Mouse (Mus musculus): ENCODE measurements around the gene Plcb2. TPM values are rescaled to one million over a fixed set of nuclear protein-coding genes. Genes with fewer than 3 reads are reported as not detected.
A peak's percentile ranks its signal among the peaks of the same experiment; 100 is the strongest.

Gene Plcb2
- polyA plus RNA-seq, 1 experiment from 2014 or later: 0.55 TPM

- Histone ChIP-seq H3K27me3 (peaks cover 25% of the 10 kb centered on the region), H3K4me3 (peak overlapping the region; percentile 81), H3K9me3 (no peaks in the 10 kb centered on the region), H3K4me1 (peaks cover 54% of the 10 kb centered on the region), H3K27ac (no peak overlapping the region), H3K36me3 (no peaks in the 10 kb centered on the region), H3K4me2 (peak overlapping the region; percentile 98), H3K9ac (peak overlapping the region; percentile 88; the same call in 1 of the 2 replicates)
- no peak for ATAC-seq (ENCODE audit: insufficient number of reproducible peaks, insufficient read depth, low FRiP score, low TSS enrichment, low read depth)
- 24% methylated on average over 10 of the region's 10 CpGs for WGBS
These were observed 19.2 kb upstream of the Plcb2 start for GRCm38 (mm10) chr2:118747301-118747960.

DNA sequence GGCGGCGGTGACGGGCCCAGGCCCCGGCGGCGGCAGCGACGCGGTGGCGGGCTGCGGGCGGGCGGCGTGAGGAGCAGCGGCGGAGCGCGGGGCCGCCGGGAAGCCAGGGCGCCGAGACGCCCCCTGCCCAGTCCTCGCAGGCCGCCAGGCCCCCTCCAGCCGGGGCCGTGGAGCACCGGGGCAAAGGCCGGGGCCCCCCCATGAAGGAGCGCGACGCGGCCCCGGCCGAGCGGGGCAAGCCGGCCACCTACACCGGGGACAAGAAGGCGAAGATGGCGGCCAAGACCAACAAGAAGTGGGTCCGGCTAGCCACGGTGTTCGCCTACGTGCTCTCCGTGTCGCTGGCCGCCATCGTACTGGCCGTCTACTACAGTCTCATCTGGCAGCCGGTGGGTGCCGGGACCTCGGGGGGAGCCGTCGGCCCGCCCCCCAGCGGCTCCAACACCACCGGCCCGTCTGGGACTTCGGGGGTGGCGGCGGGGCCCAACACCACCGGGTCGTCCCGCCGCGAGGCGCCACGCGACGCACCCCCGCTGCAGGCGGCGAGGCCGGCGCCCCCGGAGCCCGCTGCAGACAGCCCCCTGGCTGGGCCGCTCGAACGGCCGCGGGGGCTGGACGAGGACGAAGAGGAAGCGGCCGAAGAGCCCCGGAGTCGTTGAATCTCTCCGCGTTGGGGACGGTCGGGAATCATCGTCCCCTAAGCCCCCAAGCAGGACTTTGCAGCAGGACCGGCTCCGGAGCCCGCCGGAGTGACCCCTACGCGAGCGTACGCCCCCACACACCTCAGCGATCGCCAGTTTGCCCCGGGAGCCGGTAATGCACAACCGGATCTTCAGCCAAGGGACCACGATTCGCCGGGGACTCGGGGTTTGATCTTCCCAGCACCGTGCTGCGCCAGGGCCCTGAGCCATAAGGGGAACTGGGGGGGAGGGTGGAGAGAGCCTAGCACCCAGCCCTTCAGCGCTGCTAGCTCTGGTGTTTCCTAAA is 18.0 kb upstream of the Plcb2 start:
- WGBS: under 1% methylated on average over 89 of the region's 113 CpGs

GRCm38 (mm10) chr2:118745232-118745884 is 17.1 kb upstream of the Plcb2 start, which contains the start of gene Inafm2:
Inafm2 (plus strand) TSS chr2:118745758.
- no peak within 1 kb of the TSS for H3K27ac ChIP-seq
- peak within 1 kb of the TSS; percentile 81 for H3K4me3 ChIP-seq
- peaks cover 46% of the 10 kb centered on the region for H3K4me1 ChIP-seq
- H3K27me3 ChIP-seq: peaks cover 37% of the 10 kb centered on the region
- H3K9me3 ChIP-seq: no peaks in the 10 kb centered on the region
- under 1% methylated on average over 49 of the region's 57 CpGs for WGBS
- H3K4me2 ChIP-seq: peak within 1 kb of the TSS; percentile 98
- H3K36me3 ChIP-seq: no peaks in the 10 kb centered on the region
- peak within 1 kb of the TSS; percentile 88 for H3K9ac ChIP-seq
- peak; percentile 89 for ATAC-seq (ENCODE audit: insufficient number of reproducible peaks, insufficient read depth, low FRiP score, low TSS enrichment, low read depth)

More for the DNA sequence above, 18.0 kb upstream of the Plcb2 start:
- 0 out of 2 replicates have a peak, but pooled peaks have one; percentile 17 for ATAC-seq (ENCODE audit: insufficient number of reproducible peaks, insufficient read depth, low FRiP score, low TSS enrichment, low read depth)
- Histone ChIP-seq H3K9ac (peak overlapping the region; percentile 88), H3K9me3 (no peaks in the 10 kb centered on the region), H3K4me2 (peak overlapping the region; percentile 98), H3K27me3 (peaks cover 35% of the 10 kb centered on the region), H3K27ac (no peak overlapping the region), H3K4me1 (peaks cover 52% of the 10 kb centered on the region), H3K4me3 (peak overlapping the region; percentile 81), H3K36me3 (no peaks in the 10 kb centered on the region)

DNA sequence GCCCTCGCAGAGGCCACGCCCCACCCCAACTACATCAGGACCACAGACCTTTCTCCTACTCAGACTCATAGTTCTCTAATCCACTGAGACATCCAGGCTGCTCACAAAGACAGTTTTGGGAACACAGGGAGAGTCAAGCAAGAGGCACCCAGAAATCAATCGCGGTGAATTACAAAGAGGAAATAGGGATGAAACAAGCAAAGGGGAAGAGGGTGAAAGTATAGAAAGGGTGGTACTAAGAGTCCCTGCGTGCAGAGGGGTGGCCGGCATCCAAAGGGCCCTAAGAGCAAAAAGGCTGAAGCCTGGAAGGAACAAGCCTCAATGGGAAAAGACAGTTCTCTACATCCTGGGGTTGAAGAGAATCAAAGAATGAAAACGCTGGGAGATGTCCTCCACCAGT is 16.4 kb upstream of the Plcb2 start:
- H3K4me1 ChIP-seq: peaks cover 39% of the 10 kb centered on the region
- H3K36me3 ChIP-seq: no peaks in the 10 kb centered on the region
- no peak overlapping the region for H3K9ac ChIP-seq
- H3K27ac ChIP-seq: no peak overlapping the region
- peak overlapping the region; percentile 81; the same call in 1 of the 2 replicates for H3K4me3 ChIP-seq
- H3K9me3 ChIP-seq: no peaks in the 10 kb centered on the region
- H3K4me2 ChIP-seq: peak overlapping the region; percentile 98
- no peak for ATAC-seq (ENCODE audit: insufficient number of reproducible peaks, insufficient read depth, low FRiP score, low TSS enrichment, low read depth)
- H3K27me3 ChIP-seq: peaks cover 37% of the 10 kb centered on the region
- WGBS: 9% methylated on average over 7 of the region's 7 CpGs

DNA sequence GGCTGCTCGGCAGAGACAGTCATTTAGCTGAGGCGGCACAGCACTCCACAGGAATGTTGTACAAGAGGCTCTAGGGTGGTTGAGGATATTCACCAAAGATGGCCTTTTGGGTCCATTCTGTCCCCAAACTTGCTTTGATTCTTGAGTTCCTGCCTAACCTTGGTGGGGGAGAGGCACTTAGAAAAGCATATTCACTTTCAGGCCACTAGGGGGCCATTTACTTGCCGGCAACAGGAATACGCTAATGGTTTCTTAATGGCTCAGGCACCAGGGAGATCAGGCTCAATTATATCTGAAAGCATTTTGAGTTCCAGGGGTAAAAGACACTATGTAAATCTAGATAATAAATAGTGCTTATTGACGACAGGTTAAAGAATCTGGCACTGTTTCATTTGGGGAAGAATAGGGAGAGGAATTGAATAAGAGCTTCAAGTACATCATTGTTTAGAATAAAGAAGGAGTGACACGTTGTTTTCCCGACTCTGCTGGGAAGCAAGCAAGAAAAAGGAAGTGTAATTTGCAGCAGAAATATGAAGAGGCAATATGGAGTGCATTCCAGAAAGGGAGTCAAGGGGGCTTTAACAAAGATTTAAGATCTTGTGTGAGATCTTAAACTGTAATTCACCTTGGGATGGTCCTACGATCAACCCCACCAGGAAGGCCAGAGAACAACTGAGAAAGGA is 15.2 kb upstream of the Plcb2 start:
- no peak overlapping the region for H3K4me3 ChIP-seq
- H3K27ac ChIP-seq: no peak overlapping the region
- H3K4me1 ChIP-seq: peaks cover 29% of the 10 kb centered on the region
- no peaks in the 10 kb centered on the region for H3K36me3 ChIP-seq
- no peaks in the 10 kb centered on the region for H3K9me3 ChIP-seq
- no peak overlapping the region for H3K4me2 ChIP-seq
- 29% methylated on average over 8 of the region's 8 CpGs for WGBS
- no peak overlapping the region for H3K9ac ChIP-seq
- peaks cover 37% of the 10 kb centered on the region for H3K27me3 ChIP-seq
- no peak for ATAC-seq (ENCODE audit: insufficient number of reproducible peaks, insufficient read depth, low FRiP score, low TSS enrichment, low read depth)

GRCm38 (mm10) chr2:118741183-118741582 is 12.9 kb upstream of the Plcb2 start:
- ATAC-seq (ENCODE audit: insufficient number of reproducible peaks, insufficient read depth, low FRiP score, low TSS enrichment, low read depth): no peak
- H3K4me3 ChIP-seq: no peak overlapping the region
- WGBS: 71% methylated on average over 9 of the region's 9 CpGs

DNA sequence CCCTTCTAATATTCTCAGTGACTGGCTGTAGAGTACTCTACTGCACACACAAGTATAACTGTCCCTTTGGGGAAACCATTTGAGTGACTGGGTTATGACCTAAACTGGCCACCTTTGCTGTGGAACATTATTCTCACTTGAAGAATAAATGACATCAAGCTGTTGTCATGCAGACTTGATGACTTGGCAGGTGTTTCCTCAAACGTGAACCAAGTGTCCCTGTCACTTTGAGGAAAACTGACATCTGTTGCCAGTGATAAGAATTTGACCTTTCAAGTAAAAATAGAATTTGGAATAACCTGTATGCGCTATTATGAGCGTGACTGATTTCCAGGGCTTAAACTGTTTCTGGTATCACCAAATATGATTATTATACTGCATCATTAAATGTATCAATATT is 12.1 kb upstream of the Plcb2 start:
- Histone ChIP-seq H3K27me3 (peaks cover 37% of the 10 kb centered on the region), H3K4me1 (peaks cover 9% of the 10 kb centered on the region; the same call in 1 of the 2 replicates), H3K36me3 (no peaks in the 10 kb centered on the region), H3K4me2 (no peak overlapping the region), H3K9me3 (no peaks in the 10 kb centered on the region), H3K4me3 (no peak overlapping the region), H3K9ac (no peak overlapping the region), H3K27ac (no peak overlapping the region)
- no peak for ATAC-seq (ENCODE audit: insufficient number of reproducible peaks, insufficient read depth, low FRiP score, low TSS enrichment, low read depth)
- WGBS: 66% methylated on average over 3 of the region's 3 CpGs

More at GRCm38 (mm10) chr2:118741183-118741582, 12.9 kb upstream of the Plcb2 start:
- no peak overlapping the region for H3K4me2 ChIP-seq
- H3K27me3 ChIP-seq: peaks cover 37% of the 10 kb centered on the region
- peaks cover 9% of the 10 kb centered on the region; the same call in 1 of the 2 replicates for H3K4me1 ChIP-seq
- H3K36me3 ChIP-seq: no peaks in the 10 kb centered on the region
- H3K9me3 ChIP-seq: no peaks in the 10 kb centered on the region
- no peak overlapping the region for H3K9ac ChIP-seq
- H3K27ac ChIP-seq: no peak overlapping the region

DNA sequence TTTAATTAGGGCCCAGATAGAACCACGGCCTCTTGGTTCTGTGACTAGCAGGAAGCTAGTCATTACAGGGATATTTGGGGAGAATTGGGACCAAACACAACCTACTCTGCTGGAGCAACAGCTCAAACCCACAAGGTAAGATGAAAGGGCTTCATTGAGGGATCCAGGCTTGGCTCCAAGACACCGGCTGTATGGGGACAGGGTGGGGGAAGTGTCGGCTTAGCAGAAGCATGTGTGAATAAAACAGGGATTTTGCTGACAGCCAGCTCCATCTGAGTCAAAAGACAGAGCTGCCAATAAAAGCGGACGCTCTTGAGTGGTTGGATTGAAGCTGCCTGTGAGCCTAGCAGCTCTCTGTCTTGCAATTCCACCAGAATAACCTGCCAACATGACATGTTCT is 5.1 kb upstream of the Plcb2 start:
- 58% methylated on average over 5 of the region's 5 CpGs for WGBS

DNA sequence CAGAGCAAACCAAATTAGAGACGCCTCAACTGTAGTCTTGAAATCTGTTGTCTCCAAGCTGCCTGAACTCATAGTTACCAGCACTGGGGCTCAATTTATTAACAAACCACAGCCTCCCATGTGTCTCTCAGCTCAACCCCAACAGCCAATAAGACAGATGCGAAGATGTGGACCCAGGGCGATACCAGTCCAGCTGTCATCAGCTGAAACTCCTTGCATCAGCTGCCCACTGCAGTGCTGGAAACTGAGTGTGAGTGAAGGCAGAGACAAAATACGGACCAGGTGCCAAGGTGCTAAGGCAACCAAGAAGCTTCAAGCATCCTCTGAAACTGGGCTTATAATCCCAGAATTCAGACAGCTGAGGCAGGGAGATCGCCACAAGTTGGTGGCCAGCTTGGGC is 3.7 kb upstream of the Plcb2 start:
- peaks cover 51% of the 10 kb centered on the region for H3K27me3 ChIP-seq
- H3K27ac ChIP-seq: no peak overlapping the region
- H3K4me3 ChIP-seq: no peak overlapping the region
- no peak for ATAC-seq (ENCODE audit: insufficient number of reproducible peaks, insufficient read depth, low FRiP score, low TSS enrichment, low read depth)
- no peaks in the 10 kb centered on the region for H3K36me3 ChIP-seq
- peaks cover 28% of the 10 kb centered on the region for H3K4me1 ChIP-seq
- H3K9me3 ChIP-seq: no peaks in the 10 kb centered on the region
- WGBS: 75% methylated on average over 5 of the region's 5 CpGs
- no peak overlapping the region for H3K9ac ChIP-seq
- H3K4me2 ChIP-seq: no peak overlapping the region

More for the DNA sequence above, 5.1 kb upstream of the Plcb2 start:
- Histone ChIP-seq H3K9me3 (no peaks in the 10 kb centered on the region), H3K4me3 (no peak overlapping the region), H3K4me2 (no peak overlapping the region), H3K27me3 (peaks cover 42% of the 10 kb centered on the region), H3K9ac (no peak overlapping the region), H3K4me1 (peaks cover 22% of the 10 kb centered on the region), H3K27ac (no peak overlapping the region), H3K36me3 (no peaks in the 10 kb centered on the region)
- no peak for ATAC-seq (ENCODE audit: insufficient number of reproducible peaks, insufficient read depth, low FRiP score, low TSS enrichment, low read depth)

GRCm38 (mm10) chr2:118730622-118730915 is 2.3 kb upstream of the Plcb2 start:
- H3K36me3 ChIP-seq: no peaks in the 10 kb centered on the region
- ATAC-seq (ENCODE audit: insufficient number of reproducible peaks, insufficient read depth, low FRiP score, low TSS enrichment, low read depth): no peak

More at GRCm38 (mm10) chr2:118730622-118730915, 2.3 kb upstream of the Plcb2 start:
- H3K4me1 ChIP-seq: peaks cover 28% of the 10 kb centered on the region
- H3K27ac ChIP-seq: no peak overlapping the region
- WGBS: 9% methylated on average over 3 of the region's 3 CpGs
- H3K27me3 ChIP-seq: peaks cover 51% of the 10 kb centered on the region
- H3K4me3 ChIP-seq: no peak overlapping the region
- H3K9me3 ChIP-seq: no peaks in the 10 kb centered on the region
- H3K4me2 ChIP-seq: no peak overlapping the region
- H3K9ac ChIP-seq: no peak overlapping the region
